Mouse (Mus musculus) left cerebral cortex, postnatal 14 days (tissue): Measurements from ENCODE around the gene Wasf1. TPM values are rescaled to one million over a fixed set of nuclear protein-coding genes. Genes with fewer than 3 reads are reported as not detected.

Source experiments
- DNase-seq, 2 experiments: peaks; one replicate each; pipeline ENCODE4 v3.0.0; 2021 to 2022; ENCODE audit warnings: low spot score in 2 of 2, mixed read lengths in 1 of 2
- intact Hi-C: fragments of 180-260 bp; cut with DNase I; formaldehyde crosslinking; loops from one replicate; pipeline ENCODE4 v1.15.1; 2025
- total RNA-seq, 2 experiments: library from RNA; stranded (reverse); gene quantifications; 2 replicates each; pipeline ENCODE4 v1.2.3; 2021

The Wasf1 gene
- total RNA-seq, 2 experiments from 2014 or later = 327 to 340 TPM

DNA sequence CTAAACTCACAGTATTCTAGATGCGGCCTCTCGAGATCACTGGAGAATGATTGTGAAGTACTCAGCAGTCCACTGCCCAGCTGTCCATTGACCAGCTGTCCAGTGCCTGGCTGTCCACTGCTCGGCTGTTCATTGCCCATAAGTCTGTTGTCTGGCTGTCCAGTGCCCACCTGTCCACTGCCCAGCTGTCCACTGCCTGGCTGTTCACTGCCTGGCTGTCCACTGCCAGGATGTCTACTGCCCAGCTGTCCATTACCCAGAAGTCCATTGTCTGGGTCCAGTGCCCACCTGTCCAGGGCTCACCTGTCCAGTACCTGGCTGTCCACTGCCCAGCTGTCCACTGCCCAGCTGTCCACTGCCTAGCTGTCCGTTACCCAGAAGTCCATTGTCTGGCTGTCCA, 78.7 kb downstream of the Wasf1 start:
- intact Hi-C loops = no loop called here
- DNase-seq = no peak

DNA sequence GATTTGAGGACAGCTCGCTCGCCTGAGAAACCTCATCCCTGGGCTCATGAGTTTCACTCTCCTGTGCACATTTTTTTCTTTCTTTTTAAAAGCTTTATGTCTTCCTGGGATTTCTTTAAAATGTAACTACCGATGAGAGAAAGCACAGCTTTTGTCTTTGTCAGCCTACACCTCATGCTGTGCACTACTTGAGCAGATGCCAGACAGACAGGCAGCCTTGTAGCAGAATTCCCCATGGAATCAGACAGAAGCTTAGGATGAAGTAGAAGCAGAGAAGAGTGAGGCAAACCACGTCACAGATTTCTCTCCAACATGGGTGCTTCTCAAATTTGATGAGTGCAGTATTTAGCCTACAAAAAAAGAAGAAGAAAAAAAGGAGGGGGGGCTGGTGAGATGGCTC, 81.3 kb downstream of the Wasf1 start:
- peak; percentile 59 to 62 for DNase-seq
- intact Hi-C loops = no loop called here

DNA sequence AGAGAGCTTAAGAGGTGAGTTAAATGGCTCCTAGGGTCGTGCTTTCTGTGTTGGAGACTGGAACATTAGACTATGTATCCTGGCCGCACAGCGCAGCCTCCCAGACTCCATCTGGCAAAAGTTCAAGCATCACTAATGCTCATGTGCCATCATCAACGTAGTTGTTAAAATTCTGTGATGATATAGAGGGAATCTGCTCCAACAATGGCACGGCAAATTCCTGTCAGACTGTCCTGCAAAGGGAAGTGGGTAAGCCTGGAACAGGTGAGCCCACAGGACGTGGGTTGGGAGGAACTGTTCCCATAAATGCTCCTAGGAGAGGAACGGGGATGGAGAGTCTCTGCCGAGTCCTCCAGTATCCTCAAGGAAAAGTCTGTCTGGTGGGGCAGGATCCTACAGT, 85.3 kb downstream of the Wasf1 start:
- intact Hi-C loops = loop anchor here (5.0 kb wide), 1 partner anchor 316 kb away; no protein-coding TSS in a partner anchor
- no peak for DNase-seq

DNA sequence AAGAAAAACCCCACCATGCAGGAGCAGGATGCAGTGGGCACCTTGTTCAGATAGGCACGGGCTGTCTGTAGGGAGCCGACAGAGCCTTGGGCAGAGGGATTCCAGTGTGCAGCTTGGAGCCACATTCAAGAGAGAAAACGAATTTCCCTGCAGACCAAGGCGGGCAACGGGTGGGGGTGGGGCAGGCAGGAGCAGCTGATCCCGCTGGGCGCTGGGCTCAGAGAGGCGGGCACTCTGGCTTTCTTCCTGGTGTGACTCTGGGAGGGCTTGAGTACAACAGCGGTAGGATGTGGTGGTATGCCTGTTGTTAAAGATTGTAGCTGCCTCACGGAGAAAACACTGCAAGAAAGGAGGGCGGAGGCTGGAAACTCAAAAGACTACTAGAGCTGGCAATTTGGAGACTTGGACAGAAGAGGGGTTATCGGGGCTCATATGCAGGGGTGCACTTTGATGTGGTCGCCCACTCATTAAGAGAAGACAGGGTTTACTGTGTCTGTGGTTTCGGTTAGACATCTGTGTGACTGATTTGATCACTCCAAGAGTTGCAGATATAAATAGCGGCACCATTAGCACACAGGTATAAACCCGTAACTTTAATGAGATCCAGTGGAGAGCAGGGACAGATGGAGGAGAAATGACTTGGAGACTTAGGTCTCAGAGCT, 86.2 kb downstream of the Wasf1 start:
- no peak for DNase-seq
- intact Hi-C loops = loop anchor here (5.0 kb wide), 1 partner anchor 317 kb away; no protein-coding TSS in a partner anchor

DNA sequence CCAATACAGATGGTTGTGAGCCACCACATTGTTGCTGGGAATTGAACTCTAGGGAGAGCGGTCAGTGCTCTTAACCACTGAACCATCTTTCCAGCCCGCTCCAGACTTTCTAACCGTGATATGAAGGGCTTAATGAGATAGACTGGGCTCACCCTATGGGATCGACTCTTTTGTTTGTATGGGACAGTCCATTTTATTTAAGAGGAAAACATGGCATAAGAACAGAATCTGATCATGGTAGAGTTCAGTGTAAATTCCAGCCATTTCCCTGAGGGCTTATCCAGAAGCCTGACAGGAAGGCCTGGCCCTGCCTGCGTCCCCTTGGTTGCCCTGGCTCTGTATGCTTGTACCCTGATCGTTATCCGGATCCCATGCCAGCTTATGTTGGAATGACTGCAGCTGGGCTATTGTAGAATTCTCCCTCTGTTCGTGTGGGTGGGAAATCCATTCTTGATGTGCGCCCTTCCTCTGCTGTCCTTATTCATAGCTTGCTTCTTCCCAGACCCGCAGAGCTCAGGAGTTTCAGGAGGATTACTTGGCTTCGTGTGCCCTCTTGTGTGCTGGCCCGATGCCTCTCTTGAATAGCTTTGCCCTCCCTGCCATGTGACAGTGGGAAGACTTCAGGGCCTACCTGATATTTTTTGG, 87.4 kb downstream of the Wasf1 start:
- peak; percentile 61 to 71 for DNase-seq
- intact Hi-C loops = no loop called here

DNA sequence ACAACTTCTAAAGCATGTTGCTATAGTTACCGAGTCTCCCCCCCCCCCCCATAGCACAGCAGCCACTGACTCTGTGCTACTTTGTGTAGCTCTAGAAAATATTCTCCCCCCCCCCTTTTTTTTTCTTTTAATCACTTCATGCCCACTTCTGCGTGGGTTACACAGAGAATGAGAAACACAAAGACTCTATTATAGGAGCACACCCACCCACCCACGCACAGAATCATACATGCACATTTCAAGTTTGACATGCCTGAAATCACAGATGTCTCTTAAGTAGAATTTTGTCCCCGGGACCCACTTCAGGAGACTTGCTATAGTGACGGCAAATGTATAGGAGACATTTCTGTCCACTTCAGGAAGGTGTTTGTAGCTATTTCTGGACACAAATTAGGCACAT, 88.0 kb downstream of the Wasf1 start:
- intact Hi-C loops = no loop called here
- DNase-seq = peak; percentile 67 to 91

DNA sequence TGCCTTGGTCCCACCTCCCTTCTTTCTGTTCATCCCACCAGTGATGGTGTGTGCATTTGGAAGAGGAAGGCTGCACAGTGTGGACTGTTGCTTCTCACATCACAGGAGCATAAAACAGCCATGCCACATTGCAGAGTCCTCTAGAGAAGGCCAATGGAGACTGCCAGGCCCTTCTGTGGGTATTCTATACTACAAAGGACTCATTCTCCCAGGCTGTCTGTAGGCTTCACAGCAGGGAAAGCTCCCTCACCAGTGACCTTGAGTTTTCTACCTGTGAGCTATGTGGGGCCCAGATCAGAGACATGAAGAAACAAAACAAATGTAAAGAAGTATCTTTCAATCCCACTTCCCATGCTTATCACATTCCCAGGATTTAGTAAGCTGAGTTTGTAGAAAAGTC, 100.5 kb downstream of the Wasf1 start:
- DNase-seq = no peak
- intact Hi-C loops = no loop called here

DNA sequence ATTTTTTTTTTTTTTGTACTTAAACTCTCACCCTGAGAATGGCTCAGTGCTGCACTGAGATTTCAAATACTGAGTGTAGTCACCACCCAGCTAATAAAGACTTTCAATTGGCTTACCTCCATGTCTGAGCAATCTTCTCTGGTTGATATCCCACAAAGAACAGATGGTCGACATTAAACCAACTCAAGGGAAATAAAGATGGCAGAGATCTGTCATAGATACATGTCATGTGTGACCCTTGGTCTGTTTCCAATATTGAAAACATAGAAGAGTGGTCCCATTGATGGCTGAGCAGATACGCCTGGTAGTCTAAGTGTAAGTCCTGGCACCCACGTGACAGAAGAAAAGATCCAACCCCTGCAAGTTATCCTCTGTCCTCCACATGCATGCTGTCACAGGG, 101.3 kb downstream of the Wasf1 start:
- no peak for DNase-seq
- intact Hi-C loops = no loop called here

DNA sequence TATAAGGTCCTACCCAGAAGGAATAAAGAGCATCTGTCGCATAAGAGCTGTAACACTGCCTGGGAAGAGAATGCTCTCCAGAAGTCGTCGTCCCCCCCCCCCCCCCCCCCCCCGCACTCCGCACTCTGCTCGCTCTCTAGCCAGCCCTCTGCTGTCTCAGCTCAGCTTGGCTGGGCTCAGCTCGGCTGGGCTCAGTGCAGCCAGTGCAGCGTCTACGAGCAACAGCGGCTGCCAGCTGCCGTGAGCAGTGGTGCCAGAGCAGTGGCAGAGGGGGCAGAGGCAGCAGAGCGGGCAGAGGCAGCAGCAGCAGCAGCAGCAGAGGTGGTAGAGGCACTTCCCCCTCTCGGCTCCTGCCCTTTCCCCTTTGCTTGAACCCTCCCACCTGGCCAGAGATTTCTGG, 102.1 kb downstream of the Wasf1 start:
- no peak for DNase-seq
- intact Hi-C loops = no loop called here

Other genes starting within 250 kb of the Wasf1 start
- 1 to 10 TPM; 1.4 to 2.7 TPM for gene Mettl24, start 200.2 kb upstream of the Wasf1 start, total RNA-seq
- 10 to 100 TPM; 41.3 to 48.3 TPM for gene Cdc40, start 164 bp upstream of the Wasf1 start, total RNA-seq
- gene Gpr6, start 188.8 kb downstream of the Wasf1 start, total RNA-seq = 10 to 100 TPM; 10.1 to 11.2 TPM